Mouse (Mus musculus) cerebellum, postnatal 4 days (tissue): Measurements from ENCODE around the gene Ccnb3.
"Not testable (repeated sequence)": the region's sequence is repeated elsewhere in the genome, so short reads cannot be mapped to it uniquely, and the experiment has no call there.

ENCODE experiments used
- DNase-seq, 2 experiments: peaks; one replicate each; pipeline ENCODE4 v3.0.0; 2022; ENCODE audit warnings: low spot score in 2 of 2, mixed read lengths in 1 of 2

Ccnb3 gene

DNA sequence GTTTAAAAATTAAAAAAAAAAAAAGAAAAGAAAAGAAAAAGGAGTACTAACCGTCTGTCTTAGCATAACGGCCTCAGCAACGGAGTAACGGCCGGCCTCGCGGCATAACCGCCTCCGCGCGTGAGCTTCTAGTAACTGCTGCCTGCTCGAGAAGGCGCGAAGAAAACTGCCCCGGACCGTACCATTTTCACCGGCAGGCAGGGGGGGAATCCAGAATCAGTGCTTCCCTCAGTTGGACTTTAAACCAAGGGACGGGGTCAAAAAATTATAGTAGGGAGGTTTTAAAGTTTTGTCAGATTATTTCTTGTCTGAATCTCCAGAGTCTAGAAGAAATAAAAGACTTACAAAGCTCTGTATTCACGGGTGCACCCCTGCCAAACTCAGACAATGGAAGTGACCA is at the start of gene Ccnb3:
TSS of gene Ccnb3 (minus strand) at position 101 of the 400 bp plus-strand sequence.
- DNase-seq: no peak

DNA sequence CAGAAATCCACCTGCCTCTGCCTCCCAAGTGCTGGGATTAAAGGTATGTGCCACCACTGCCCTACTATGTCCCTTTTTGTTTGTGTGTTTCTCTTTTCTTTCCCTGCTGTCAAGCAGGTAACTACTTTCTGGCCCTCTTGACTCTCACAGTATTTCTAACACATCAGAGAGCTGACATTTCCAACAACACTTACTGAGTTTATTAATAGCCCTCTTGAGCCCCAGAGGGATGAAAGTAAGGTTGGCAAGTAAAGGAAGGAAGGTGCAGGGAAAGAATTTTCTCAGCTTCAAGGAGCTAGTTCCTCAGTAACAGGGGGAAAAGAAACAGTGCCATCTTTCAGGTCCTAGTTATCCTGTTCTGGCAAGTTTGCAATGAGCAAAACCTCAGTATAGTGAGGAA is 48.9 kb upstream of the Ccnb3 start:
- DNase-seq: no peak

DNA sequence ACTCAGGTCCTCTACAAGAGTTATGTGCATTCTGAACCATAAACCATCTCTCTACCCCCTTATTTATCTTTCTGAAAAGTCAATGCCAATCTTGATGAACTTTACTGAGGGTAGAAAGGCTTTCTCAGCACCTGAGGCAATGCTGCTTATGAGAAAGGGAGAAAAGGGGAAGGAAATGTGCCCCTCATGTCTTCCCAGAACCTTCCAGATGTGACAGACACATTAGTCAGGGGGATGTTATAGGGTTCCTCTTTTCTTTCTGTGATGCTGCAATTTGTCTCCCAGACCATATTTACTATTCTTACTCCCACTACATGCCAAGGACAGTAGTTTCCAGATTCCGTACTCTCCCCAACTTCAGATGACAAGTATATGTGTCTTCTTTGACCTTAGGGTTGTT is 44.5 kb upstream of the Ccnb3 start:
- DNase-seq: no peak

DNA sequence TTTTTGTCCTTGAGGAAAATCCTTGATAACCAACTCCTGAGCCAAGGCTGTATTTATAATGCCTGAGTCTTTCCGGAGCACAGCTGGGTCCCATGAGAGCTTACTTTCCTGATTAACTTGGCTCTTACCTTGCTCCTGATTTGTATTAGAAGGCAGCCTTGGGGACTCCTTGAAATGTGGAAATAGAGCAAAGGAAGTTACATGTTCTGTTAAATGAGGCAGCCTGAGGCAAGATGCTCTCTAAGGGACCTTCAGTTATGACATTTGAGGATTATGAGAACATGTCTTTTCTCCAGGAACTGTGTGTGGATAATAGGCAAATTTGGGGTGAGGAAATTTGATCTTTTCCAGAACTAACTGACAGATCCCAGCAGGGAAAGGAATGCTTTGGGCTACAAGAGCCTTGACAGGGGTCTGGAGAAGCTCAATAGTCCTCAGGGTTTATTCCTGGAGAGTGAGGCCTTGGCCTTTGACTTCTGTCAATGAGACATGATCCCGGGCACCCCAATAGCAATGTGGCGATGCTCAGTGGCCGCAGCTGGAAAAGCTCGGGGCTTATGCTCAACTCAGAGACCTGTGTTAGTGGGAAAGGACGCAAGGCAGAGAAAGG is 38.5 kb upstream of the Ccnb3 start:
- DNase-seq: no peak

DNA sequence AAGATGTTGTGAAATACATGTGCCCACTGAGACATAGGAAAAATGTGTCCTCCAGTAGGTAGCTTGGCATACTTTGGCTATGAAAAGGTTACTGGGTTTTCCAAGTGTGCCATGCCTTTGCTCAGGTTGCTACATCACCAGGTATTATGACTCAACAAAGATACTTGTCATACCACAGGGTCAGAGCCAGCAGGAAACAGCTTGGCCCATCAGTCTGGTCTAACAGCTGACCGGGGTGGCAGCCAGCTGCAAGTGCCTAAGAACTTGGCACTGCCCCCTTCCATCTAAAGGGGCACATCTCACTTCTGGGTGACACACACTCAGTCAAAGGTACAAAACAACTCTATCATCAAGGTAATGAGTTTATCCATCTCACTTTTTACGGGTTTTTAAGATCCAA is 26.6 kb upstream of the Ccnb3 start:
- DNase-seq: no peak

DNA sequence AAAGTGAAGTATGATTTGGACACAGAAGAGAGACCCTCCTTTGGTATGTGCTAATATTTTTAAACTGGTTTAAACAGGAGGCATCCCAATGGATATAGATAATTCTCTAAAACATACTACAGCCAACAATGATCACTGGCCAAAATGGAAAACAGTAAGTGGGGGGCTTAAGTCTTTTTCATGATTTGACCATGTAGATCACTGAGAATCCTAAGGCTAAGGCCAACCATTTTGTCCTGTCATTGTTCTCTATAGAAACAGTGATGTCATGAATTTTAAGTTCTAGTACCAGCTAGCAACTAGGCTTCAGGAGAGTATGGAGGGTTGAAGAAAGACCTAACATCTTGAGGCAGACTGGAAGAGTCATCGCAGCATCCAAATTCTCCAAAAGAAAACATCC is 25.8 kb upstream of the Ccnb3 start, which contains the start of gene Akap4:
TSS of gene Akap4 (plus strand) at position 301 of the 400 bp plus-strand sequence.
- DNase-seq: no peak

DNA sequence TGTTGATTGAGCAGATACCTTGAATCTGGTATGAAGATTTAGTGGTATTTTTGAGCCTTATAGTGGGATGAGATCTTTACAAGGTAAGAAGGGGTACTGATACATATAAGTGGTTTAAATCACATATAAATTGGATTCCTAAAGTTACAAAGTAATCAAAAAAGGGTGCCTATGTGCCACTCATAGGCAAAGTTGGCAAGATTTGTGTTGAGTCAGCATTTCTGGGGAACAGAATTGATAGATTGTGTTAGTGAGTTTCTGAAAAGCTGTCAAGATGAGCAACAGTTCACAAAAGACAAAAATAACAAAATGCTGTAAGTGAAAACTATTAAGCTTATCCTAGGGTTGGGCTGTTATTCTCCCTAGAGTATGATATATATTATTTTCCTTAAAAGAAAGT is 22.7 kb upstream of the Ccnb3 start:
- no peak for DNase-seq

DNA sequence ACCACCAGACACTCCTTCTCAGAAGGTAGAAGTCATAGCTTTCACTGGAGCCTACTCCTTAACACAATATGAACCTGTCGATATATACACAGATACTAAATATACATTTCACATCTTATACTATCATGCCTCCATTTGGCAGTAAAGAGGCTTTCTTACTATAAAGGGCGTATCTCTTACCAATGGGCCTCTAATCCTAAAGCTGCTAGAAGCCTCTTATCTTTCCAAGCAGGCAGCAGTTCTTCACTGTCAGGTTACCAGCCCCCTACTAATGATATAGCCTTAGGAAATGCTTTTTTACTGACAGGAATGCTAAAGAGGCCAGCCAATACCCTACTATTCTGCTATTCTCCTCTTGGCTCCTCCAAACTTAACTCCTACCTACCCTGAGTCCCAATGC is 16.2 kb upstream of the Ccnb3 start:
- no peak for DNase-seq

DNA sequence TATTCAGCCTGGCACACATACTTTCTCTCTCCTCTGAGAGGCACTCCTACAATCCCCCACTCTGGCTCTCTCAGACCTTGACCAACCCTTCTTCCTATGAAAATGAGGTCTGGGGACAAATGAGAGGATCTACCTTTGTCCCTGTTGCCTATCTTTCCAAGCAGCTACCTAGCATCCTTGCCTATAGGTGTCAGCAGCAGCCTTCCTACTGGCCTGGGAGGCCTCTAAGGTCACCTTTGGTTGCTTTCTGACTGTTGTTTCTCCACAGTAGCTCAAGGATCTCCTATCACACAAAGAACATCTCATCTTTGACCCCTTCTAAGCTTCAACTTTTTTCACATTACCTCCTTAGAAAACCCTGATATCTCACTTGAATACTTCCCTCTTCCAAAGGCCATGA is 15.6 kb upstream of the Ccnb3 start:
- no peak for DNase-seq

DNA sequence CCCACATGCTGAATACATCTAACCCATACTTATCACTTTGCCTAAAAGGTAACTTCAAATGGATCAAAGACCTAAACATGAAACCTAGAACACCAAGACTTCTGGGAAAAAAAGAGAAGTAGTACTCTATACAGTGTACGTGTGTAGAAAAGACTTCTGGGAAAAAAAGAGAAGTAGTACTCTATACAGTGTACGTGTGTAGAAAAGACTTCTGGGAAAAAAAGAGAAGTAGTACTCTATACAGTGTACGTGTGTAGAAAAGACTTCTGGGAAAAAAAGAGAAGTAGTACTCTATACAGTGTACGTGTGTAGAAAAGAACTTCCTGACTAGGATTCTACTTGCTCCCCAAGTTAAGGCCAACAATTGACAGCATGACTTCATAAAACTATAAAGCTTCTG is 57.5 kb downstream of the Ccnb3 start:
- not testable (repeated sequence) for DNase-seq

DNA sequence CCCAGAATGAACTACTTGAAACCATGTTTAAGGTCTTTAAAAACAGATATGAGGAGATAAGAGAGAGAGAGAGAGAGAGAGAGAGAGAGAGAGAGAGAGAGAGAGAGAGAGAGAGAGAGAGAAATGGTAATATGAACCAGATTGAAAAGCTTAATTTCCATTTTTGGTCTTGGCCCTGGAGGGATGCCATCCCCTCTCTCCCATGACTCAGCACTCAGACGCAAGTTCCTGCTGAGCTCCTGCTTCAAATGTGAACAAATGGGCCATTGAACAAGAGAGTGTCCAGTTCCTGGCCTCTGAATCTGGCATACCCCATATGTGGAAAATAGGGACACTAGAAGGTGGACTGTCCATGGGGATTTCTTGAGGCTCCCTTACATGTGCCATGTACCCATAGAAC is 69.5 kb downstream of the Ccnb3 start:
- no peak for DNase-seq

DNA sequence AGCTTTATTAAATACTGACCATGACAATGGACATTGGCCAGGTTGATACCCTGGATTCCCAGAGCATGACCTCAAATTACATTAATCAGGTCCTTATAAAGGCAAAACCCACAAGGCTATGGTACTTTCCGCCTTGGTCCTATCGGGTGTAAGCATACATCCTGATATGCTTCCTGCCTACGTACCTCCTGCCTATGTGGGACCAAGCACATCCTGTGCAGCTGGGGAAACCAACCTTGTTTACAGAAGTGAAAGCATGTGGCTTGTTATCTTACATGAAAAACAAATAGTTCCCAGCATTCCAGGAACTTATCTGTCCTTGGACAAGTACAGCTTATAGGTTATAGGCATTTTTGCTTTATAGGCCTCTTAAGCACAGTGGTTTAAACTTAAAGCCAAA is 72.8 kb downstream of the Ccnb3 start:
- DNase-seq: no peak
